Mouse (Mus musculus): Measurements from ENCODE around the gene Cops9.

Cops9 gene

GRCm38 (mm10) chr1:92594111-92594510 is 47.7 kb downstream of the Cops9 start, which contains the start of gene Olfr1411:
TSS of gene Olfr1411 (plus strand) at chr1:92594411.
- no peak for DNase-seq

All from lung, postnatal 14 days (tissue).